Mouse (Mus musculus) layer of hippocampus, adult 18-20 months (tissue): ENCODE data around the gene Ubqln1. TPM values are rescaled to one million over a fixed set of nuclear protein-coding genes. Genes with fewer than 3 reads are reported as not detected.

Experiments
- DNase-seq, 2 experiments: peaks; one replicate each; pipeline ENCODE4 v3.0.0; 2022; ENCODE audit warnings: low spot score in 2 of 2
- total RNA-seq, 2 experiments: library from RNA; stranded (reverse); gene quantifications; 2 replicates each; pipeline ENCODE4 v1.2.3; 2021

Gene Ubqln1
- total RNA-seq, 2 experiments from 2014 or later = 154 to 159 TPM

DNA sequence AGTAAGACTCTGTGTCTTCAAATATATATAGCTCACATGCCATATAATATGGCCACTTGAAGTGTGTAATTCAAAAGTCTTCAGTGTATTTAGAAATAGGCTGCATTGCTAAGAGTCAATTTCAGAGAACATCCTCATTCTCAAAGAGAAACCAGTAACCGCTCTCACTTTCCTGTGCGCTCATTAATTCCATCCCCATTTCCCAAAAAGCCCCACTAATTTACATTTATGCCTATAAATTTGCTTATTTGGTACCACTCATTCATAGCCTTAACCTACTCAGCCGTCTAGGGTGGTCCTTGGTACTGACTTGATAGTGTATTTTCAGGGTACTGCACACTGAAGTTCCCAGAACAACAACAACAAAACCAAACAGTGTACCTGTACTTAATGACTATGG lies 13.5 kb downstream of the Ubqln1 start:
- DNase-seq = no peak

- no peak for DNase-seq
Observed at GRCm38 (mm10) chr13:58201343-58201742, 14.1 kb downstream of the Ubqln1 start.

- no peak for DNase-seq
Observed at GRCm38 (mm10) chr13:58197981-58198640, 17.3 kb downstream of the Ubqln1 start.

DNA sequence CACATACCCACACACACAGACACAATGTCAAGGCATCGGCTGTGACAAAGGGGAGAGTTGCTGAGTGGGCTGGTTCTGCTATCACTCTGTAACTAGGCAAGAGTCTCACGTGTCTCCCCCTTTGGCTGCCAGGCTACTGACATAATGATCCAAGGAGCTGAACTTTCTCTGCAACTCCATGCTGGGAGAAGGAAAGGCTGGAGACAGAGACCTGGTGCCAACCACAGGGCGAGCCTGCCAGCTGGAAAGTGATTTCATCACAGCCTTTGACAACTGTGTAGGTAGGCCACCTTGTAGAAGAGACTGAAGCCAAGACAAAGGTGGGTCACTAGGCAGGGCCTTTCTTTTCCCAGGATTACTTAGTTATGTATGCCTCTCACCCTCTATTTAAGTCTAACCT lies 18.2 kb downstream of the Ubqln1 start:
- DNase-seq = no peak

DNA sequence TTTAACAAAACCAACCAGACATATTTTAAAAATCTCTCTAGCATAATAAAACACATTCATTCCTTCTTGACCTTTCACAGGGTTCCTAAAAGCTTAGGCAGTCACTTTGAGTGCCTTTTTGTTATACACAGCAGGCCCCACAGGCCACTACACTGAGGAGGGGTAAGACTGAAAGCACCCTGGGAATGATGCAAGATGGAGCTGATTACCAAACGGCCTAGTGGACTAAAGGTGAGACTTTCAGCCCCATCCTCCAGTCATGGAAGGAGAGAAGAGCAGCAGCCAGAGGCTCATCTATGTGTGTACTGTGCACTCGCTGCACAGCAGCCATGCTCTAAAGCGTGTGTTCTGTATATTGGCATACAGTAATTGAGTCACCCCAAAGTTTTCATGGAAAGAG lies 20.5 kb downstream of the Ubqln1 start:
- no peak for DNase-seq

GRCm38 (mm10) chr13:58193221-58193620 lies 22.2 kb downstream of the Ubqln1 start:
- DNase-seq = no peak

GRCm38 (mm10) chr13:58192146-58192545 lies 23.3 kb downstream of the Ubqln1 start:
- DNase-seq = peak in 1 of 2 experiments; percentile 39

- no peak for DNase-seq
Observed at GRCm38 (mm10) chr13:58191516-58191915, 23.9 kb downstream of the Ubqln1 start.

- peak in 1 of 2 experiments; percentile 31 for DNase-seq
Observed at GRCm38 (mm10) chr13:58189473-58189872, 26.0 kb downstream of the Ubqln1 start.

- peak; percentile 53 to 86 for DNase-seq
Observed at GRCm38 (mm10) chr13:58188412-58188811, 27.0 kb downstream of the Ubqln1 start.

GRCm38 (mm10) chr13:58187751-58188150 lies 27.7 kb downstream of the Ubqln1 start:
- DNase-seq = no peak

- DNase-seq = peak in 1 of 2 experiments; percentile 28
Observed at GRCm38 (mm10) chr13:58186281-58186680, 29.2 kb downstream of the Ubqln1 start.

DNA sequence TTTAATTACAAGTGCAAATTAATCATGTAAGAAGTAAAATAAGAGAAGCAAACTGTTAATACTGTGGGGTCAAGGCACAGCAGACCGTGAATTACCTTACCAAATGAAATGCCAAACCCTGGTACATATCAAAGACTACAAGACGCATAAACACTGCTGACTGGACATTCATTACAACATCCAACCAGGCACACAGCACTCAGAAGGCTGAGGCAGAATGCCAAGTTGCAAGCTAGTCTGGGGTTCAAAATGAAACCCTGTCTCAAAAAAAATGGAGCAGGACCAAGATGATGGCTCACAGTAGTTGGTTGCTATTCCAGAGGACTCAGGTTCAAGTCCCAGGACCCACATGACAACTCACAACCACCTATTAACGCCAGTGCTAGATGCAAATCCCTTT lies 31.3 kb downstream of the Ubqln1 start:
- DNase-seq = no peak

DNA sequence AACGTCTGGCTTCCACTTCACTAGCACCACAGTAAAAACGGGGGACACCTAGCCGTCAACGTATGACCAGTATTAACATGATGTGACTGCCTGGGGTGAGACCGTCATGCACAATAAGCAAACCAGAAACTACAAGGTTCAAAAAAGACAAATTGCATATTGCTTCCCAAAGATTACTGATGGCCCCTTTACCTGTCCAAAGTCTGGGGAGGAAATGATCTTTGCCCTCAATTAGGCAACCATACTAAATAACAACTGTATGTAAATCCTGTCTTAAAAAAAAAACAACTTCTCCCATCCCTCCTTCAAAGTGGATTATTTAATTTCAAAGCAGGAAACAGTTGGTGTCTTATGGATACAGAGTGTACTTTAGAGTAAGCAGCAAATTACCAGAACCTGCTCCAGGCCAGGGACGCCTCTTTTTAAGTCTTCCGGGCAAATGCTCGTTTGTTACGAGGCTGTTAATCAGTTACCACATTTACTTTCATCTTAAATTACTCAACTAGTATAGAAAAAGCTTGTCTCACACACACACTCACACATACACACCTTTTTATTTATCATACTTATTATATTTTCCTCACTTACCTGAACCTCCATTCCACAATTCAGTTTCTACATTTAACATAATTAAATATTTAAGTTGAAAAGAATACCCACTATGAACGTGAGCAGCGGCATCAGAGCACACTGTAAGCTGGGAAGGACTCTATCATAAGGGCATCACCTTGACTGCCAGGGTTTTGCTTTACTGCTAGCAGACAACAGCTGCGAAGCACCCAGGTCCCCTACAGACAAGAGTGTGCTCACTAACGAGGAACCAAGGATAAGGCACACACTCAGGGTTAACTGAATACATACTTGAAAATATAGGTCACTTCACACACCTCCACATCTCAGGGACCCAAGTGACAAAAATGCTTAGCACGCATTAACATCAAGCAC lies 33.6 kb downstream of the Ubqln1 start:
- no peak for DNase-seq

DNA sequence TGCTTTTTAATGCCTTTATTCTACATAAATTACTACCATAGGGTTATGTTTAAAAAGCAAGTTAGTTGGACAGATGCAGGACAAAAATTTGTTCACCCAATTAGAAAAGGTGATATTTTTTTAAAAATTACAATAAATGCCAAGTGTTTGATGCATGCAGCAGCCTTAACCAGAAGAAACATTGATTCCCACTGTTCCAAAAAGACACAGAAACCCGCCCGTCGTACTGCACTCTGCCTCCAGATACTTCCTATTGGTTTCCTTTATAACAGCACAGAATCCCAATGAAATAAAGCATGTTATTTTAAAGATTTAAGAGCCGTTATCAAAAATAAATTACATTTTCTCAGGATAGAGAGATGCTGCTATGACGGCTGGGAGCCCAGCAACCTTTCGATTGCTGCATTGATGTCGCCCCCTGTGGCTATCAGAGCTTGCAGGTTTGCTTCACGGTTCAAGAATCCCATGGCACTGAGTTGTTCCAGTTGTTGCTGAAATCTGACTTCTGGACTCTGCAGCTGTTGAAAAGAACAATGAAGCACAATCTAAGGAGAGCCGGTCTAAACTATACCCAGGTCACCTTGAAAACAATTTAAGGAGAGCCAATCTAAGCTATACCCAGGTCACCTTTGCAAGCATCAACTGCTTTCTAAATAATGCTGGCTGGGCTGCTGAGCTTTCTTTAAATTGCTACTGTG lies 37.8 kb downstream of the Ubqln1 start:
- peak; percentile 100 for DNase-seq

DNA sequence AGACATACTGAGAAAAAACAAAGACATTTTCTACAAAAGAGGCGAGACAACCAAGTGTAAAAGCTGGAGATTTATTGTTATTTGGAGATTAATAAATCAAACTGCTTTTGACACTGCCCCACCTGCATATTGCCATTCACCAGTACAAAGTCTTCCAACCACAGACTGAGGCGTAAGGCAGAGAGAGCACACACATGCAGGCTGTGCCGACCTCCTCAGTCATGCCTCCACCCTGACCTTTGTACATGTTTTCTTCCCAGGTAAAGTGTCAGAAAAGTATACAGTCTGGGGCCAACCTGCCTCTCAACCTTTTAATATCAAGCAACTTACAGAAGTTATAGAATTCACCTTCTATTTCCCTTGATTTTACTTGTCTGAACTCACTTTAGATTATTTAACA lies 39.3 kb downstream of the Ubqln1 start:
- no peak for DNase-seq

DNA sequence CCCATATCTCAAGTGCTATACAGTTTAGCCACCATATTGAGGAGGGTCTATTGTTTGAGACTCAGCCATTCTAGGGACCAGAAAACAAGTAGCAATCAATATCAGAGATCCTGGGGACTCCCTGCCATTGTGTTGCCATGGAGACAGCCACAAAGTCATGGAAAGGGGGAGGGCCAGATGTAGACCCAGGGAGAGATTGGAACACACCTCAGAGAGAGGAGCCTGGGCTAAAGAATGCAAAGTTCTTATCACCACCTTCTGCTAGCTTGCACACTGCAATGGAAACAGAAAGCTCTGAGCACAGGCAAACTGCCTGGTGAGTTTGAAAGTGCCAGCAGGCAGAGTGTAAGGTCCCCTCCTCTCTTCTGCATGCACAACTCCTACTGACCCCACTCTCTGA lies 47.3 kb downstream of the Ubqln1 start:
- no peak for DNase-seq

DNA sequence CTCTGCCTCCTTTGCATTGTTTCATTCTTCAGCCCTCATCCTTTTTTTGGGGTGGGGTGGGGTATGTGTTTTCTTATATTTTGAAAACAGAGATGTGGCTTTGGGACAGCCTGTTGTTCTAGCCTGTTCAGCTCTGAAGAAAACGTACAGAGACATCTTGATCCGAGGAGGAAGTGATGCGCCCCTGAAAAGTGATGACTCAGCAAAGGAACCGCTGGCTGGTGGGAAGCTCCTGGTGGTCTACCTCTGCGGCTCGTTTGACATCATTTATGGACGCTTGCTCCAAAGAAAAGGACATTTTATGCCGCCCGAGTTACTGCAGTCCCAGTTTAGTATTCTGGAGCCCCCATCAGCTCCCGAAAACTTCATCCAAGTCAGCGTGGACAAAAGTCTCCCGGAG lies 52.1 kb downstream of the Ubqln1 start:
- no peak for DNase-seq

DNA sequence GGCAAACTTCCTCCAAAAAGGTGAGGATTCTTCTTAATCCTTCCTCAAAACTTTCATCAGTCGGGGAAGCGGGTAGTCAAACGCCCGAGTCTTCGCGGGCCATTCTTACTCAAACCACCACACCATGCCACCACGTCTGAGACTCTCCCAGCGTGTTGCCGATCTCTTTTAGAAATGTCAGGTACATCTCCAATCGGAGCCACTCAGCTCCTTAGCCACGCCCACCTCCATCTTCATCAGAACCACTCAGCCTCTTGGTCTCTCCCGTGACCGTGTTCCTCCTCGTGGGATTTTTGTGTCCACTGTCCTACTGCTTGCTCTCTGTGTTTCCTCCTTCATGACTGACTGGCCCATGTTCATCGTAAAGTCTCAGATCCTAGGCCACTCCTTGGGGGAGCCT lies 54.7 kb downstream of the Ubqln1 start:
- DNase-seq = no peak

- DNase-seq = peak; percentile 82 to 93
Observed at GRCm38 (mm10) chr13:58158099-58158912, 57.1 kb downstream of the Ubqln1 start.
